Mouse (Mus musculus): Measurements from ENCODE around the gene Chchd3. TPM values are rescaled to one million over a fixed set of nuclear protein-coding genes. Genes with fewer than 3 reads are reported as not detected.

Chchd3 gene
- polyA plus RNA-seq, 1 experiment from 2014 or later, result 182 TPM

DNA sequence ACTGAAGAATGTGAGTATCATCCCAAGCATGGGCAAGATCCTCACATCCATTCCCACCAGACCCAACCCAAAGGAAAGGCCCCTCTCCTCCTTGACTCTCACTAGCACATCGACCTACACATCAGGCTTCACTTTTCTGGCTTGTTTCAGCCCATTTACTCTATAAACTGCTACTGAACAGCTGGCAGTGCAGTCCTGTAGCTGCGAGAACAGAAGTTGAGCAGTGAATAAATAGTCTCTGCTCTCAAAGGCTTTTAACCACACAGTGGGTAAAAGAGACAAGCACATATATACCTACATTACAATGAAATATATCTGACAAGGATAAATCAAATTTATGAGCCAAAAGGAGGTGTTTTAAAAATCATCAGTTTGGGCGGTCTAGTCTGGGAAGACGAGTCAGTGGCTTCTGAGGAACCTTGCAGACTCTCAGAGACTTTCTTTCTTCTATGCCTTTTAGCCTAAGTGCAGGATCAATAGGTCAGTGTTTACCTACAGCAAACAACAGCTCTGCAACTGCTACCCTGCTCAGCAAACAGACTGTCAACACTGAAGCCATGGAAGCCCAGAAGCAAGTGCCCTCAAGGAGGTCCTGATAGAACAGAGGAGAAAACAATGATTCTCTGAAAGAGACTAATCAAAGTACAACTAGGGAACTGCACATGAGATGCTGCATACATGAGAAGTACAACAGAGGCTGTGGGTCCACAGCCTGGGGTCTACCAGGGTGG, 19.5 kb downstream of the Chchd3 start:
- Histone ChIP-seq H3K9me3 (replicated peaks; ENCODE audit: control insufficient read depth, low read length) (no peaks in the 10 kb centered on the region), H3K4me3 (ENCODE audit: low read depth, low read length) (no peak overlapping the region), H3K4me1 (ENCODE audit: control insufficient read depth, insufficient read depth, low read length) (peaks cover 8% of the 10 kb centered on the region), H3K4me2 (no peak overlapping the region), H3K36me3 (ENCODE audit: control insufficient read depth, insufficient read depth, low read length) (peaks cover 10% of the 10 kb centered on the region), H3K27me3 (ENCODE audit: control insufficient read depth, insufficient read depth, low read length) (no peaks in the 10 kb centered on the region), H3K9ac (ENCODE audit: low read depth, low read length) (no peak overlapping the region), H3K27ac (ENCODE audit: low read depth, low read length) (no peak overlapping the region)
- ATAC-seq (replicated peaks; ENCODE audit: insufficient number of reproducible peaks, low FRiP score, low TSS enrichment), result no peak
- WGBS (ENCODE audit: insufficient replicate concordance), result 95% methylated on average over 4 of the region's 4 CpGs

DNA sequence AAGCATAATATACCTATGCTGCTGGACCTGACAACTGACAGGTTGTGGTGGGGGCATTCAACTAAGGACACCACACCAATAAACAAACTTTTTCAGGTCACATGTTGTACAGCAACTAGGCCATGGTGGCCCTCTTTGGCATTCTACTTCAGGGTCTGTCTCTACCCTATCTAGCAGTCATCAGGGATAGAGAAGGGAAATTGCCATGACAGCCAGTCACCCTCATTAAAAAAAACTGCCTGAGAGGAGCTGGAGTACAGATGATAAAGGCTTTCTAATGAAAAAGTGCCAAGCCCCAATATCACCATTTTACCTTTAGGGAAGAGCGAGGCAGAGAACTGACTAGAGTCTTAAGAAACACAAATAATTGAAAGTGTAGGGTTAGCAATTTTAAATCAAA, 27.5 kb downstream of the Chchd3 start:
- Histone ChIP-seq H3K27ac (ENCODE audit: low read depth, low read length) (no peak overlapping the region), H3K27me3 (ENCODE audit: control insufficient read depth, insufficient read depth, low read length) (no peaks in the 10 kb centered on the region), H3K4me3 (ENCODE audit: low read depth, low read length) (no peak overlapping the region), H3K36me3 (ENCODE audit: control insufficient read depth, insufficient read depth, low read length) (no peaks in the 10 kb centered on the region), H3K4me2 (no peak overlapping the region), H3K9me3 (replicated peaks; ENCODE audit: control insufficient read depth, low read length) (no peaks in the 10 kb centered on the region), H3K9ac (ENCODE audit: low read depth, low read length) (no peak overlapping the region), H3K4me1 (ENCODE audit: control insufficient read depth, insufficient read depth, low read length) (no peaks in the 10 kb centered on the region)
- ATAC-seq (replicated peaks; ENCODE audit: insufficient number of reproducible peaks, low FRiP score, low TSS enrichment), result no peak
- 96% methylated on average over 1 of the region's 1 CpGs for WGBS (ENCODE audit: insufficient replicate concordance)

GRCm38 (mm10) chr6:33031631-33032030, 28.4 kb downstream of the Chchd3 start:
- no peak for ATAC-seq (replicated peaks; ENCODE audit: insufficient number of reproducible peaks, low FRiP score, low TSS enrichment)
- no peak overlapping the region for H3K4me2 ChIP-seq
- no peak overlapping the region for H3K4me3 ChIP-seq (ENCODE audit: low read depth, low read length)
- H3K27me3 ChIP-seq (ENCODE audit: control insufficient read depth, insufficient read depth, low read length), result no peaks in the 10 kb centered on the region
- H3K9me3 ChIP-seq (replicated peaks; ENCODE audit: control insufficient read depth, low read length), result no peaks in the 10 kb centered on the region
- no peaks in the 10 kb centered on the region for H3K4me1 ChIP-seq (ENCODE audit: control insufficient read depth, insufficient read depth, low read length)
- H3K9ac ChIP-seq (ENCODE audit: low read depth, low read length), result no peak overlapping the region
- no peaks in the 10 kb centered on the region for H3K36me3 ChIP-seq (ENCODE audit: control insufficient read depth, insufficient read depth, low read length)
- no peak overlapping the region for H3K27ac ChIP-seq (ENCODE audit: low read depth, low read length)
- WGBS (ENCODE audit: insufficient replicate concordance), result 71% methylated on average over 2 of the region's 2 CpGs

DNA sequence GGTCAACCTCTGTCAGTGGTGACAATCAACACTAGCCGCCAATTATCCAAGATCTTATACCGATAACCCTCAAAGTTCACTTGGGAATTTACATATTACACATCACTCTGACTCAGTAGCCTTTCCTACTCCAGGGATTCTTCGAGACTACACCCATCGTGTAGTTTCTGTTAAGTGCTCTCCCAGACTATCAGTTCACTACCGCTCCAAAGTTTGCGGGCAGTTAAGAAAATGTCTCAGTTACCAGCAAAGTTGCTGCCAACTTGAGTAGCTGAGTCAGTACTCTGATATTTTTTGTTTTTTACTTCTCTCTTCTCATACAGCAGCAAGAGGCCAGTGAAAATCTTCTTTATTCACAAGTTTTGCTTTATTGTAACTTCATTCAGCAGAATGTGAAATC, 31.8 kb downstream of the Chchd3 start:
- no peak for ATAC-seq (replicated peaks; ENCODE audit: insufficient number of reproducible peaks, low FRiP score, low TSS enrichment)
- no peak overlapping the region for H3K4me2 ChIP-seq
- H3K27ac ChIP-seq (ENCODE audit: low read depth, low read length), result no peak overlapping the region
- no peak overlapping the region for H3K4me3 ChIP-seq (ENCODE audit: low read depth, low read length)
- H3K36me3 ChIP-seq (ENCODE audit: control insufficient read depth, insufficient read depth, low read length), result no peaks in the 10 kb centered on the region
- H3K9ac ChIP-seq (ENCODE audit: low read depth, low read length), result no peak overlapping the region
- WGBS (ENCODE audit: insufficient replicate concordance), result 87% methylated on average over 6 of the region's 6 CpGs
- no peaks in the 10 kb centered on the region for H3K9me3 ChIP-seq (replicated peaks; ENCODE audit: control insufficient read depth, low read length)
- H3K27me3 ChIP-seq (ENCODE audit: control insufficient read depth, insufficient read depth, low read length), result no peaks in the 10 kb centered on the region
- H3K4me1 ChIP-seq (ENCODE audit: control insufficient read depth, insufficient read depth, low read length), result no peaks in the 10 kb centered on the region

- no peak for ATAC-seq (replicated peaks; ENCODE audit: insufficient number of reproducible peaks, low FRiP score, low TSS enrichment)
- Histone ChIP-seq H3K27me3 (ENCODE audit: control insufficient read depth, insufficient read depth, low read length) (no peaks in the 10 kb centered on the region), H3K4me3 (ENCODE audit: low read depth, low read length) (no peak overlapping the region), H3K9me3 (replicated peaks; ENCODE audit: control insufficient read depth, low read length) (no peaks in the 10 kb centered on the region), H3K4me2 (no peak overlapping the region), H3K9ac (ENCODE audit: low read depth, low read length) (no peak overlapping the region), H3K4me1 (ENCODE audit: control insufficient read depth, insufficient read depth, low read length) (no peaks in the 10 kb centered on the region), H3K36me3 (ENCODE audit: control insufficient read depth, insufficient read depth, low read length) (no peaks in the 10 kb centered on the region), H3K27ac (ENCODE audit: low read depth, low read length) (no peak overlapping the region)
- WGBS (ENCODE audit: insufficient replicate concordance), result 90% methylated on average over 2 of the region's 2 CpGs
Measured at GRCm38 (mm10) chr6:33025041-33025440, 35.0 kb downstream of the Chchd3 start.

DNA sequence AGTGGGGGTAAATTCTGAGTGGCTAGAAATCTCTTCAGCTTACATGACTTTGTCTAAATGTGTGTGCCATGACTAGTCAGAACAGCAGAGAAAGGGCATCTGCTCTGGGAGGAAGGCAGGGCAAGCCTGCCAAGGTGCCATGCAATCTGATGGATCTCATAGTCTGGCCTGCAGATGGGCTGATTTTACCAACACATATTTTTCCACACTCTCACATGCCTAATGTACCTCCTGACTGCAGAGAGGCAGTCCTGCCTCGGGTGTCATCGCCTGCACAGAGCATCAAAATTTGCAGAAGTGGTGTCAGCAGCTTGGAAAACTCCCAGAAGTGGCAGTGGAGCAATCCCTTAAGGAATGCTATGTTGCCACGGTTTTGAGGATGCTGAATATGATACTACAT, 55.5 kb downstream of the Chchd3 start:
- Histone ChIP-seq H3K4me1 (ENCODE audit: control insufficient read depth, insufficient read depth, low read length) (no peaks in the 10 kb centered on the region; the same call in 1 of the 2 replicates), H3K27me3 (ENCODE audit: control insufficient read depth, insufficient read depth, low read length) (no peaks in the 10 kb centered on the region), H3K9me3 (replicated peaks; ENCODE audit: control insufficient read depth, low read length) (no peaks in the 10 kb centered on the region), H3K27ac (ENCODE audit: low read depth, low read length) (no peak overlapping the region), H3K4me3 (ENCODE audit: low read depth, low read length) (no peak overlapping the region), H3K36me3 (ENCODE audit: control insufficient read depth, insufficient read depth, low read length) (no peaks in the 10 kb centered on the region), H3K9ac (ENCODE audit: low read depth, low read length) (0 out of 2 replicates have a peak overlapping the region, but pooled peaks have one; percentile 5), H3K4me2 (no peak overlapping the region)
- no peak for ATAC-seq (replicated peaks; ENCODE audit: insufficient number of reproducible peaks, low FRiP score, low TSS enrichment)
- WGBS (ENCODE audit: insufficient replicate concordance), result 81% methylated on average over 3 of the region's 3 CpGs

DNA sequence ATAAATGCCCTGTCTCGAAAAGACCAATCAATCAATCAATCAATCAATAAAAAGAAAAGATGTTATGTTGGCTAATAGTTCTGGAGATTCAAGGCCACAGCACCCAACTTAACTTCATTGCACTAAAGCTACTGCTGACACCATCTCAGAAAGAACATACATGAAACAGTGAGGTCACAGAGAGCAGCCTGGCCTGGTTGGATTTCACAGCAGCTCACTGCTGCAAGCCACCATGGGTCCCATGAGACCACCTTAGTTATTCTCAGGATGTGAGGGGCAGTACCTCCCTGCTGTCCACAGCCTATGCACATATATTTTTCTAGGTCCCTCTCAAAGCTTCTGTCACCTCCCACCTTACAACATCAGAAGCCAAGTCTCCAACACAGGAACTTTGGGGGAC, 57.1 kb downstream of the Chchd3 start:
- no peak overlapping the region for H3K4me3 ChIP-seq (ENCODE audit: low read depth, low read length)
- no peaks in the 10 kb centered on the region for H3K27me3 ChIP-seq (ENCODE audit: control insufficient read depth, insufficient read depth, low read length)
- 68% methylated on average over 1 of the region's 1 CpGs for WGBS (ENCODE audit: insufficient replicate concordance)
- no peak overlapping the region for H3K27ac ChIP-seq (ENCODE audit: low read depth, low read length)
- H3K9me3 ChIP-seq (replicated peaks; ENCODE audit: control insufficient read depth, low read length), result no peaks in the 10 kb centered on the region
- H3K4me2 ChIP-seq, result no peak overlapping the region
- no peak for ATAC-seq (replicated peaks; ENCODE audit: insufficient number of reproducible peaks, low FRiP score, low TSS enrichment)
- no peaks in the 10 kb centered on the region; the same call in 1 of the 2 replicates for H3K4me1 ChIP-seq (ENCODE audit: control insufficient read depth, insufficient read depth, low read length)
- H3K9ac ChIP-seq (ENCODE audit: low read depth, low read length), result no peak overlapping the region
- no peaks in the 10 kb centered on the region for H3K36me3 ChIP-seq (ENCODE audit: control insufficient read depth, insufficient read depth, low read length)

- Histone ChIP-seq H3K27ac (ENCODE audit: low read depth, low read length) (no peak overlapping the region), H3K27me3 (ENCODE audit: control insufficient read depth, insufficient read depth, low read length) (no peaks in the 10 kb centered on the region), H3K36me3 (ENCODE audit: control insufficient read depth, insufficient read depth, low read length) (no peaks in the 10 kb centered on the region), H3K4me1 (ENCODE audit: control insufficient read depth, insufficient read depth, low read length) (peaks cover 3% of the 10 kb centered on the region; the same call in 1 of the 2 replicates), H3K9me3 (replicated peaks; ENCODE audit: control insufficient read depth, low read length) (no peaks in the 10 kb centered on the region), H3K4me3 (ENCODE audit: low read depth, low read length) (no peak overlapping the region), H3K4me2 (no peak overlapping the region), H3K9ac (ENCODE audit: low read depth, low read length) (no peak overlapping the region)
- 94% methylated on average over 15 of the region's 15 CpGs for WGBS (ENCODE audit: insufficient replicate concordance)
- no peak for ATAC-seq (replicated peaks; ENCODE audit: insufficient number of reproducible peaks, low FRiP score, low TSS enrichment)
Measured at GRCm38 (mm10) chr6:33001271-33001670, 58.8 kb downstream of the Chchd3 start.

DNA sequence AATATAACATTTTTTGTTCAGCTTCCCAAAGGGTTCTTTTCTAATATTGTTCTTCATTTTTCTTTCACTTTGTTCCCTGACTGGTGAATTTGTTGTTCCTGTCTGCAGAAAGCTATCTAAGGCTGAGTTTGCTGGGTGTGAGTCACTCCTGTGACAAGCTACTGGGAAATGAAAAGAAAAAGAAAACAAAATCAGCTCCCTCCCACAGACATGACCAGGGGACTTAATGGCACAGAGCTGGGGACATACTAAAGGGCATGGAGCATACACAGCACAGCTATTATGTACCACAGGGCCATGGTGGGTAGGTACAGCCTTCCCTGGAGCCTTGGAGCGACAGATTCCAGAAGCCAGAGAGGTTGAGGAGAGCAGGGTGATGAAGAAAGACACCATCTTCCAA, 63.5 kb downstream of the Chchd3 start:
- Histone ChIP-seq H3K27ac (ENCODE audit: low read depth, low read length) (peak overlapping the region; percentile 24), H3K9ac (ENCODE audit: low read depth, low read length) (no peak overlapping the region), H3K4me1 (ENCODE audit: control insufficient read depth, insufficient read depth, low read length) (peaks cover 3% of the 10 kb centered on the region; the same call in 1 of the 2 replicates), H3K27me3 (ENCODE audit: control insufficient read depth, insufficient read depth, low read length) (no peaks in the 10 kb centered on the region), H3K4me3 (ENCODE audit: low read depth, low read length) (no peak overlapping the region), H3K9me3 (replicated peaks; ENCODE audit: control insufficient read depth, low read length) (no peaks in the 10 kb centered on the region), H3K4me2 (no peak overlapping the region), H3K36me3 (ENCODE audit: control insufficient read depth, insufficient read depth, low read length) (no peaks in the 10 kb centered on the region)
- ATAC-seq (replicated peaks; ENCODE audit: insufficient number of reproducible peaks, low FRiP score, low TSS enrichment), result no peak
- WGBS (ENCODE audit: insufficient replicate concordance), result 81% methylated on average over 1 of the region's 1 CpGs
